Mouse (Mus musculus) liver, adult 2 months (tissue): ENCODE results near the gene Auts2.

Experiments
- CTCF ChIP-seq: fragments of 200-500 bp; IDR thresholded peaks from 2 replicates; pipeline ENCODE4 v1.5.1; 2011; ENCODE audit warnings: low read depth, low read length, control low read depth
- POLR2A ChIP-seq: fragments of 200-500 bp; IDR thresholded peaks from 2 replicates; pipeline ENCODE4 v1.6.1; 2011; ENCODE audit warnings: low read length, control low read depth; ENCODE audit not compliant: insufficient read depth; ENCODE audit errors: extremely low read depth

DNA sequence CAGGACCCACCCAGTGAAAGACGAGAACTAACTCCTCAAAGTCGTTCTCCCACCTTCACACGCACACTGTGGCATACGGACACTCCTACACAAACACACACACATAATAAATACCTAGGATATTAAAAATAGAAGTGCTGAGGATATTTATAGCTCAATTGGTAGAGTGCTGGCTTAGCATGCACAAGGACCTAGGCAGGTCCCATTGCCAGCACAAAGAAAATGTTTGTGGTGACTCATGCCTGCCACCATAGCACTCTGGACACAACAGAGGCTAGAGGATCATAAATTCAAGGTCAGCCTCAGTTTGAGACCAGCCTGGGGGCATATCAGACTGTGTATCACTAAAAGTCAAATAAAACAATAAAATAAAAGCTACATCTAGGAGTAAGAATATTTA is 815.2 kb downstream of the Auts2 start:
- TF ChIP-seq POLR2A (no peak), CTCF (no peak)
